Mouse (Mus musculus): Measurements from ENCODE around the gene Map2.

DNA sequence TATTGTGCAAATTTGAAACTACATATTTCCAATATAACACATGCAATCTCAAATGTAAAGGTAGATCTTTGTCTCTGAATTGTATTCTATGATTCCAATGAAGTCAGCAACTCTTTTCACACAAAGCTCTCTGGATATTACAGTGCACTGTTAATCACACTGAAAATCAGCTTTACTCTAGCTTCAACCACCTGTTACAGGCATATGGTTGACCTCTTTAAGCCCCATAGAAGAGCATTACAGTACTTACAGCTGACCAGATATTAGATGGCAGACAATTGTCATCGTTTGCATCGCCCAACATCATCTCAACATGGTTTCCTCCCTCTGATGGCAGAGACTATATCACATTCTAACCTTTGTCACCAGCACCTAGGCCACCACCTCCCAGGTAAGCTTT lies 189.3 kb downstream of the Map2 start:
- TF ChIP-seq CTCF (IDR thresholded peaks at IDR 0.05; ENCODE audit: low read depth, low read length) (no peak), TAL1 (conservative IDR thresholded peaks at IDR 0.05; ENCODE audit: low read depth, low read length) (no peak)

Measured in G1E (cell line).